Mouse (Mus musculus): ENCODE results near the gene Vmn1r1. TPM values are rescaled to one million over a fixed set of nuclear protein-coding genes. Genes with fewer than 3 reads are reported as not detected.
A peak's percentile ranks its signal among the peaks of the same experiment; 100 is the strongest.
"Not testable (repeated sequence)": the region's sequence is repeated elsewhere in the genome, so short reads cannot be mapped to it uniquely, and the experiment has no call there.

Vmn1r1 gene
- not detected for total RNA-seq (2021)
- long read RNA-seq, experiment 1 = 0 reads
- long read RNA-seq, experiment 2 = 0 reads

GRCm38 (mm10) chr1:182164386-182164785 is at the start of gene Vmn1r1:
TSS of gene Vmn1r1 (minus strand) at chr1:182164486.
- DNase-seq = no peak

- DNase-seq = no peak
Observed at GRCm38 (mm10) chr1:182210322-182210721, 46.0 kb upstream of the Vmn1r1 start.

DNA sequence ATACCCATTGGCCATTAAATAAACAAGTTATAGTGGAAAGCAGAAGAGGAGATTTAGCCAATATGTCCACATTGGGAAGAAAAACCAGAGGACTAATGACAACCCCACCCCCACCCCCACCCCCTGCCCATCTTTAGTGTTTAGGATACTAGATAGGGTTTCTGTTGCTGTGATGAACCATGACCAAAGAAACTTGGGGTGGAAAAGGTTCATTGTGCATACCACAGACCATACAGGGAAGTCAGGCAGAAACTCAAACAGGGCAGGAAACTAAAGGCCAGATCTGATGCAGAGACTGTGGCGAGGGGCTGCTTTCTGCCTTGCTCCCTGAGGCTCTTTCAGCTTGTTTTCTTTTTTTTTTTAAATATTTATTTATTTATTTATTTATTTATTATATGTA is 28.3 kb upstream of the Vmn1r1 start:
- DNase-seq = no peak

DNA sequence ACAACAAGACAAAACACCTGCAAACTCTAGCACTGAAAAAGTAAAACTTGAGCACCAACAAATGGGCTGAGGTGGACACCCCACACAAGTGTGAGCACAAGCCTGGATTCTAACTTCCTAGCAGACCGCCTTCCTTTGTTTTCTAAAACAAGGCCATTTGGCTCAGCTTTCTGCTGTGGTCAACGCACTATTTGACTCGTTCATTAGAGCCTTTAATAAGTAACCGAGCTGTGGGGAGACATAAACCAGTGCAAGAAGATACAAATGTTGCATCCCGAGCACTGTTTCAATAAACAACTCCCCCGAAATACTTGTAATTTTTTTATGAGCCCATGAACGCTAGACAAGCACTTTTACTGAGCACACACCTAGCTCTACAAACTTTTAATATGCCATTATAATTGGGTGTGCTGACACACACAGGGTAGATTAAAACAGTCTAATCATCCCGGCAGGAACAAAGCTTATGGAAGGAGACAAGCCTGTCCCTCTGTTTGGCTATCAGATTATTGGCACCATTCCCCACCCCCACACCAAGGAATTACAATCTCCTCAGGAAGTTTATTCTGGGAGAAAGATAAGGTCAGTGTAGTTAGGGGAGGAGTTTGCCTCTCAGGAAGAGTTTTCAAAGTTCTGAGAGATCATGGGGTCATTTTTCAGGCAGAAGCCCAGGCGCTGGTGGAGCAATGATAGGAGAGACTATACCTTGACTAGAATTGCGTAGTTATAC is 27.7 kb upstream of the Vmn1r1 start:
- DNase-seq = peak in 1 of 2 experiments; percentile 22

GRCm38 (mm10) chr1:182191181-182191580 is 26.9 kb upstream of the Vmn1r1 start:
- DNase-seq = no peak

- no peak for DNase-seq
Observed at GRCm38 (mm10) chr1:182189669-182190440, 25.6 kb upstream of the Vmn1r1 start.

DNA sequence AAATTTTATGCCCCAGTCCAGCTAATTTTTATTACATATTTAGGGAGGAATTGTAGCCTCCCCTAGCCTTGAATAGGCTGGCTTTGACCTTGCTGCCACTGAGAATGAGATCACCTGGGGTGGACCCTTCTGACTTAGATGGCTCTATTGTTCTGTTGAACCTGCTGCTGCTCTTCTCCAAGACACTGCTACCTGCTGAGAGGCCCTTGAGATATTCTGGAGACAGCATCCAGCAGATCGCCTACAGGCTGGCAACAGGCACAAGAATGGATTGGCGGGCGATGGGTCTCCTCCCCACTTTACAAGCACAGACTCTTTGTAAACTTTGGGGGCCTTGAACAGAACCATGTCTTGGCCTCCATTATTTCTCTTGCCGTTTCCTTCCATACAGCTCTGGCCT is 18.2 kb upstream of the Vmn1r1 start:
- DNase-seq = not testable (repeated sequence)

DNA sequence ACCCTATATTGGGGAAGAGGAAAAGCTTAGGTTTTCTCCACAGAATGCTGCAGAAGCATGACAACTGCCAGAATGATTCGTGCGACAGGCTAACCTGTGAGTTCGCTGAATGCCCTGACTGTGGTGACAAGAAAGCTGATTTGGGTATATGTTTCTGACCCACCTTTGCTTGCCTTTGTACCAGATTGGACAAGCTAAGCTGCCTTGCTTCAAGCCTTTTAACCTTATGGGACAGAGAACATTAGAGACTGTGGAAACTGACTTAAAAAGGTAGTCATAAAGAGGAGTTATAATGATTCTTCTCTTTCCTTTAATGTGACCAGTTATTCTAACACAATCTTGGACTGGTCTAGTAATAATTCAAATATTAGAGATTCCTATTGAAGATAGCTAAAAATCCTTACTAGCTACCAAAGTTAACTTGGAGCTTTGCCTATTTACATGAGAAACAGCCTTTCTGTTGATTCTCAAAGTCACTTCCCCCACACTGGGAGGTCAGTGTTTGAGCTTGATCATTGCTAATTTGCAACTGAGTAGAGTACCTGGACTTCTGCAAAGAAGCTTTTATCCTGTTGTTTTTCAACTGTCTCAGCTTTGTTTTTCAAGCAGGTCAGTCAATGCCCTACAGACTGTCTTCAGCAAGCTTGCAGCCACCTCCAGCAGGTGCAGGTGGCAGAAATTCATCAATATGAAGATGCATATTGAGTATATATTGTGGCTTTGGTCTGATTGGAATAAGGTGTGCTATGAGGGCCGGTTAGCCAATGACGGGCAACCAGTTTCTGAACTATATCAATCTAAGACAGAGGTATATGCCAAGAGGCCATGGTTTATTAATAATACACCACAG is 17.4 kb upstream of the Vmn1r1 start:
- DNase-seq = no peak

GRCm38 (mm10) chr1:182176985-182177384 is 12.7 kb upstream of the Vmn1r1 start:
- not testable (repeated sequence) for DNase-seq

DNA sequence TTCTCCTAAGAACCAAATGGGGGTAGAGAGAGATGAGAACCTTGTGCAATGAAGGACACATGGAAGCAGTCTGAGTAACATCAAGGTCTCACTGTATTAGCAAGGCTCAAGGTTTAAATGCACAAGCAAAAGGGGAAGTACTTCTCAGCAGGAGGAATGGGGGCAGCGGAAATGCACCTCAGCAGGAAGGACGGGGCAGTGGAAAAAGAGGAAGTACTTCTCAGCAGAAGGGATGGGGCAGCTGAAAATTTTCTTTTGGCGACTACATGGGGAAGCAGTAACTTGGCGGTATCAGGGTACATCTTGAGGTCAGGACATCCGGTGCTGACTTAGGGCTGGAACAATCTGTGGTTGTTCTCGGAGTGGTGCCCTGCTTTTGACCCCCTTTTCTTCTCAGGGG is 5.9 kb upstream of the Vmn1r1 start:
- not testable (repeated sequence) for DNase-seq

DNA sequence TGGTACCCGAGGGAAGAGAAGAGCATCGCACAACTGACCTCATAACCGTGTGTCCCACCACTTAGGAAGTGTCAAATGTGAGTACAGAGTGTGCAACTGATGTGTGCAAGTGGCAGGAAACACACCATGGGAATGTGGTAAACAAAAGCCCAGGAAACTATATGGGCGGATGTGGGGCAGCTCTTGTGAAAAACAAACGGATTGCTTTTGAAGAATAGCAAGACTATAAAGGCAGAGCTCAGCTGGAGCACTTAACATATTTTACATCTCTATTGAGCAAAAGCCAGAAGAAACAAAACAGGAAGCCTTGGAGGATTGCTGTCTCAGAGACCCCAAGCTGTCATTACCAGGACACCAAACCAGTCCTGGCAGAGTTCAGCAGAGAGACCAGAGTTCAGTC is 1.3 kb downstream of the Vmn1r1 start:
- no peak for DNase-seq

DNA sequence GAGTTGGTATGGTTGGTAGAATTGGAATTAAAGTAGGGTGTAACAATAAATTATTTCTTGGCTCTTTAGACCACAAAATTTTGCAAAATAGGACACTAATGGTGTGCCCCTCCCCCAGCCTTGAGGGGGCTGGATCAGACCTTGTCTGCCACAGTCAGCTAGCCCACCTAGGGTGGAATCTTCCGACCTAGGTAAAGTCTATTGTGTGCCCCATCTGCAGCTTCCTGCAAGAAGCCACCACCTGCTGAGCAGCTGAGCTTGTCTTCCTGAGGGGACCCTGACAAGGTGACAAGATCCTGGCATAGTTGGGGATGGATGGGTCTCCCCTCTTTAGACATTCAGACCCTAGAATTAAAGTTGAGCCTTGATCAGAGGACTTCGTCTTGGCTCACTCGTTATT is 4.7 kb downstream of the Vmn1r1 start:
- DNase-seq = no peak

- DNase-seq = no peak
Observed at GRCm38 (mm10) chr1:182157734-182158133, 6.6 kb downstream of the Vmn1r1 start.

GRCm38 (mm10) chr1:182149966-182150365 is 14.3 kb downstream of the Vmn1r1 start:
- DNase-seq = peak in 1 of 2 experiments; percentile 7

- no peak for DNase-seq
Observed at GRCm38 (mm10) chr1:182148864-182149514, 15.3 kb downstream of the Vmn1r1 start.

DNA sequence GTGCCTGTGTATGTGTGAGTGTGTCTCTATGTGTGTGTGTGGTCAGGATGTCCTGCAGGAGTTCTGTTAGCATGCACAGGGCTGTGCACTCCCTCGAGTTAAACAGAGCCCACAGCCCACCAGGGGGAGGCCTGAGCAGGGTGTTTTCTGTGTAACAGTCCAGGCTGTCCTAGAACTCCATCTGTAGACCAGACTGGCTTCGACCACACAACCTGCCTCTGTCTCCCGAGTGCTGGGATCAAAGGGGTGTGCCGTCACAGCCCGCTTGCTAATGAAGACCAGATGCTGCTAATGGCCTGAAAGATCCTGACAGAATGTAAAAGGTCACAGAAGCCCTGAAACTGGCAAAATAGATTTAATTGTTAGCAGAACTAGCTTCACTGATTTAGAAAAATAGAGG is 18.7 kb downstream of the Vmn1r1 start:
- no peak for DNase-seq

GRCm38 (mm10) chr1:182143288-182143687 is 21.0 kb downstream of the Vmn1r1 start:
- DNase-seq = peak in 1 of 2 experiments; percentile 32

- DNase-seq = no peak
Observed at GRCm38 (mm10) chr1:182142725-182143124, 21.6 kb downstream of the Vmn1r1 start.

DNA sequence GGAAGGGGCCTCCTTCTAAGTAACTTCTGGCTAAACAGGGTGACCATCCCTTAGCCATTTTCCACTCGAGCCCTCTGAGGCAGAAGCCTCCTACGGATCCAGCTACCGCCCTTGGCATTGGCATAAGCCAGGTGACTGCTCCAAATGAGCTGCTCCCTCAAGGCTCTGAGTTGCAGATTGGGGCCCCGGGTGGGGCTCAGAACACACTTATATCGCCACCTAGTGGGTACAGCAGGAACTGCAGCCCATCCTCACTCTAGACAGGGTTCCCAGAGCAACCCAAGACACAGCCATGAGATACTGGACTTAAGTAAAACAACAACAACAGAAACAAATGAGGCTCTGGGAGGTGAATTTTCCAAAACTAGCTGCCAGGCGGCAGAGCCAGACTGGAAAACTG is 23.9 kb downstream of the Vmn1r1 start:
- peak; percentile 78 to 83 for DNase-seq

- DNase-seq = no peak
Observed at GRCm38 (mm10) chr1:182139937-182140336, 24.3 kb downstream of the Vmn1r1 start.

DNA sequence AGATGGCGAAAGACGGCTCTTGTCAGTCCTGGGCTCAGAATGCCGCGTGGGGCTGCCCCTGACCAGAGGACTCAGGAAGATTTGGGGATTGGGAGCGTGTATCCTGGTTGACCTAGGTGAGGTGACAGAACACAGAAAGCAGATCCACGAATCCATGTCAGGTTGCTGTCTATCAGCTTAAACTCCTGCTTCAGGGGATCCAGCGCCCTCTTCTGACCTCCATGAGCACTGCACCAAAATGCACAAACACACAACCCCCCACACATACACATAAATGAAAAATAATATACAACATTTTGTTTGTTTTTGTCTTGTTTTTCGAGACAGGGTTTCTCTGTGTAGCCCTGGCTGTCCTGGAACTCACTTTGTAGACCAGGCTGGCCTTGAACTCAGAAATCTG is 26.1 kb downstream of the Vmn1r1 start:
- DNase-seq = no peak

All from adrenal gland, postnatal 36 days (tissue).